Mouse (Mus musculus) c-Kit-positive CD71-negative TER-119-negative erythroid progenitor cells, embryonic 14.5 days (primary cell): ENCODE measurements around the gene Mrpl51.

Experiments used
- DNase-seq: peaks from one replicate; pipeline ENCODE4 v3.0.0-alpha.2; 2013; ENCODE audit warnings: low read depth

The Mrpl51 gene

GRCm38 (mm10) chr6:125192841-125193240 is 1.2 kb downstream of the Mrpl51 start:
- DNase-seq, result no peak

DNA sequence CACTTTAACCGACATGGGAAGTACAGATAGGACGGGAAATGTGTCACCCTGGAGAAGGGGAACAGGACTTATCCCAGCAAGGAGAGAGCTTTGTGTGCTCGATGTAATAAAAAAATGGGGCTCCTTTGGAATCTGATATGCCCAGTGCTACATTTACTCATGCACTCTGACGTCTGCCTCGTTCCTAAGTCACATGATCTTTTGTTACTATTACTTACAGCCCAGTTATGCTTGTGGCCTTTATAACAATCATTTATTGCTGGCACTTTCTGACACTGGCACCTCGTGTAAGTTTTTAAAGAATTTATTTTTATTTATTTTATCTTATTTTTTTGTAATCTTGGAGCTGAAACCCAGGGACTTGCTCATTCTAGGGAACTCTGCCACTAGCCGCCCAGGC is 1.8 kb downstream of the Mrpl51 start:
- DNase-seq, result no peak

DNA sequence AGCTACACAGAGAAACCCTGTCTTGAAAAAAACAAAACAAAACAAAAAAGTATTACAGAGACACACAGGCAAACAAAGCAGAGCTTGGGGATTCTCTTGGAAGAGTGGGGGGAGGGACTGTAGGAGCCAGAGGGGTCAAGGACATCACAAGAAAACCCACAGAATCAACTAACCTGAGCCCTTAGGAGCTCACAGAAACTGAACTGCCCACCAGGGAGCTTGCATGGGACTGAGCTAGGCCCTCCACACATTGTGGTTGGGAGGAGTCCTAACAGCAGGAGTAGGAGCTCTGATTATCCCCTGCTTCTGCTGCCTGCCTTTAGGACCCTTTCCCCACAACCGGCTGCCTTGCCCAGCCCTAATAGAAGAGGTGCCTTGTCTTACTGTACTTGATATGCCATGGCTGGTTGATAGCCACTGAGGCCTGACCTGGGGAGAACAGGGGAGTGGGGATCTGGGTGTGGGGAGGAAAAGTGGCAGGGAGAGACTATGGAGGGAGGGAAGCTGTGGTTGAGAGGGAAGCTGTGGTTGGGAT is 4.0 kb downstream of the Mrpl51 start:
- DNase-seq, result no peak

DNA sequence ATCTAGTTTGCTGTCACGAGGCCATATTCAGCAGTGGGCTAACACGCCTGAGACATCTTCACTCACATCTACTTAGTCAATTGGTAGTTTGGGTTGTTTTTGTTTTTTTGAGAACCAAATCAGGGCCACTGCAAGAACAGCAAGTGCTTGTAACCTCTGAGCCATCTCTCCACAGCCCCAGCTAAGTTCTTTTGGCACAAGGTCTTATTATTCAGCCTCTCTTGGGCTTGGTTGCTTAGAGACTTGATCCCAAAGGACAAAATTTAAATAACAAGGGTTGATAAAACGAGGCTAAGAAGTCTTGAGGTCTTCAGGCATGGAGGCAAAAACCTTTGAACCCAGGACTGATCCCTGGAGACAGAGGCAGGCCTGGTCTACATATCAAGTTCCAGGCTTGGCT is 4.7 kb downstream of the Mrpl51 start:
- DNase-seq, result no peak

DNA sequence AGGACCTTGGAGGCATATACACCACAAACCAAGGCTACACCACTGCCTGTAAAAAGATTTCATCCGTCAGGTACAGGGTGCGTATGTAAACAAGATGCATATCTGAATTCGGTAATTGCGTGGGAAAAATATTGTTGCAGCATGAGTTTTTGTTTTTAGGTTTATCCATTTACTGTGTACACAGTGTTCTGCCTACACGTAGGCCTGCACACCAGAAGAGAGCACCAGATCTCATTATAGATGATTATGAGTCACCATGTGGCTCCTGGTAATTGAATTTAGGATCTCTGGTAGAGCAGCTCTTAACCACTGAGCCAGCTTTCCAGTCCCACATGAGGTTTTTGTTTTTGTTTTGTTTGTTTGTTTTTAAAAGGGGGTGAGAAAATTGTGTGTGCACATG is 5.6 kb downstream of the Mrpl51 start:
- DNase-seq, result no peak

GRCm38 (mm10) chr6:125210436-125210835 is 18.8 kb downstream of the Mrpl51 start:
- no peak for DNase-seq

DNA sequence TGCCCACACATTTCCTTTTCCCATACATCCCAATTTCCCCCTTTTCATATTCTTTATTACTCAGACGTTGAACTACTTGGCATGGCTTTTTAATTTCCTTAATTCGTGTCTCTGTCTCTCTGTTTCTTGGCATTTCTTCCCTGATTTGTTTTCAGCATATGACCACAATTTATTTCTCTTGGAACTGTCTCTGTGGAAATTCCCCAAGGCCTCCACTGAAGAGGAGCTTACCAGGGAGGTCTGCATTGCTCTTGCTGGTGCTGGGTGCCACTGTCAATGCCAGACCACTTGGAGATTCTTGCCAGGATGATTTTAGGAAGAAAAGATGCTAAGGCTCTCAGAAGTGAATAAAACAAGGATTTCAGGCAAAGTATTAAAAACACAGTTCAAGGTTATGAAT is 21.0 kb downstream of the Mrpl51 start:
- DNase-seq, result no peak

DNA sequence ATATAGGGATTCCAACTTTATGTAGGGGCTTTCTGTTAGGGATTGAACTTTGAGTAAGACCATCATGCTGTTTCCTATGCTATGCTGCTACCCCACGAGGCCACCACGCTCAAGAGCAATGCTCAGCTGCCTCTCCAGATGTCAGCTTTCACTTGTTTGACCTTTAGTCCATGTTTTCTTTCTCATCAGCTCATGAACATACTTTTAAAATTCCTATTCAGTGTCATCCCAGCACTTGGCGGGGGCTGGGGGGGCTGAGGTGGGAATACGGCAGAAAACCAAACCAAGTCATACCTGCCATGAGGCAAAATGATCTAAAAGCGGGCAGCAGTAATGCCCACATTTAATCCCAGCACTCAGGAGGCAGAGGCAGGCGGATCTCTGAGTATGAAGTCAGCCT is 21.5 kb downstream of the Mrpl51 start:
- DNase-seq, result no peak

GRCm38 (mm10) chr6:125213715-125214114 is 22.1 kb downstream of the Mrpl51 start:
- DNase-seq, result no peak

- DNase-seq, result peak; percentile 98
Measured at GRCm38 (mm10) chr6:125215148-125215954, 23.8 kb downstream of the Mrpl51 start, which contains the start of gene Vamp1. Gene Vamp1, plus strand, starts transcription at chr6:125215551.

DNA sequence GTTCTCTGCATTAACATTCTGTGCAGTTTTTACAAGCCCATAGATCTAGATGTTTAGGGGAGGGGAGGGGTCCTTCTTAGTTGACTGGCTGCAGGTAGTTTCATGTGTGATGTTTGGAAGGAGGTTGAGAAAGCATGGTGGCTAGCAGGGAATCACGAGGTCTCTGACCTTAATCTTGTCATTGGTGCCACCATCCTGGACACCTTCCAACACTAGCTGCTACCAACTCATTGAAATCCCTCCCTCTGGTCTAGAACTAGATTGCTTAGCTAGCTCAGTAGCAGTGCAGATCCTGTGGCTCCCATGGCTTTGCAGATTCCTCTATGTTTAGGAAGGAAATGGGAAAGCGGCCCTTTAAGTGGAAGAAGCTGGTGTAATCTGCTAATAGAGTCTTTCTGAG is 25.3 kb downstream of the Mrpl51 start:
- no peak for DNase-seq

GRCm38 (mm10) chr6:125217899-125218298 is 26.3 kb downstream of the Mrpl51 start:
- no peak for DNase-seq

DNA sequence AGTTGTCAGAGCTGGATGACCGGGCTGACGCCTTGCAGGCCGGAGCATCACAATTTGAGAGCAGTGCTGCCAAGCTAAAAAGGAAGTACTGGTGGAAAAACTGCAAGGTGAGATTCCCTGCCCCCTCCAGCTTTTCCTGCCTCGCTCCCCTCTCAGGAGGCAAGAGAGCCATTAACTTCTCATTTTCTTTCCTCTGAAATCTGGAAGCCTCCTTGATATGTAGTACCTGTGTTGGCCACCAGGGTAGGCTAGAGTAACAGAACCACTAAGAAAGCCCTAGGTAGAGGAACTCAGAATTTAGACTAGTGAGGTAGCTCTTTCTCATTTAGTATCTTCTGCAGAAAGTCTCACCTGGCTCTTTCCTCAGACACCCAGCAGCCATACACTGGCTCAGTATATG is 27.4 kb downstream of the Mrpl51 start:
- DNase-seq, result peak; percentile 87

DNA sequence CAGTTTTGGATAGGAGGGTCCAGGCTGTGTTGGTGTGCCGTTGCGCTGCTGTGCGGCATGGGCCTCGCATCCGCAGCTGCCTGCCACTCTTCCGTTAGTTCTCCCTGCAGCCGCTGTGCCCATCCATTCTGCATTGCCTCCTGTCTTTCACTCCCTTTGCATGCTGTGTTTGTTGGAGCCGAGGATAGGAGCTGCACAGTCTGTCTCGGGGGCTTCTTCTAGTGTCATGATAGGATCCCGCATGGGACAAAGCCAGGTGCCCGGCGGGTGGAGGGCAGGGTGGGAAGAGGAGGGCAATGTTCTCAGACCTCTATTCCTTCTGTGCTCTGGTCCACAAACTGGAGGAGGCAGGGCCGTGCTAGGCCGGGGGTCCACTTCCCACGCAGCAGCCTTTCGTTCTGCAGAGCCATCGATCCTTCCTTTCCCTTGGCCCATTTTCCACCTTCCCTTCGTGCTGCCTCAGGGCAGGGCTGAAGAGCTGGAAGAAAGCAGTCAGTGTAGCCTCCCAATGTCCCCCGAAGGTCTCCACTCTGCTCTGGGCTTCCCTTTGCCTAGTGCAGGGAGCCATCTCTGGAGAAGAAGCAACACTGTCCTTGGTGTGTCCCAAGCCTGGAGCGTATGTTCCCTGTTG is 29.6 kb downstream of the Mrpl51 start:
- DNase-seq, result no peak

DNA sequence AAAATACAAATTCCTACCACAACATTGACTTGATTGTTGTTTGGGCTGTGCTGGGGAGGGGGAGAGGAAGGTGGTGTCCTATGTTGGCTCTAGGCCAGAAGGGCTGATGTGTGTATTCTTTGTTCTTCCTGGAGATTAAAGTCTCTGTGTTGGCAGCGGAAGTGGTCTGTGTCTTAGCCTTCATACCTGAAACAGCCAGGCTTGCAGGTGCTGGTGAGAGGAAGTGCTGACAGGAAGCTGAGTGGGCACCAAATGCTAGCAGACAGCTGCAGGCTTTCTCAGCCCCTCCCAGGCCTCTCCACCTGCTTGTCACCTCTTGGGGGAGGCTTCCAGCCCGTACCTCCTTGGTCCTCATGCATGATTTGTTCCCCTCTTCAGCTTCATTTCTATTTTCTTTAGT is 30.5 kb downstream of the Mrpl51 start:
- no peak for DNase-seq

GRCm38 (mm10) chr6:125222577-125222976 is 31.0 kb downstream of the Mrpl51 start:
- no peak for DNase-seq

DNA sequence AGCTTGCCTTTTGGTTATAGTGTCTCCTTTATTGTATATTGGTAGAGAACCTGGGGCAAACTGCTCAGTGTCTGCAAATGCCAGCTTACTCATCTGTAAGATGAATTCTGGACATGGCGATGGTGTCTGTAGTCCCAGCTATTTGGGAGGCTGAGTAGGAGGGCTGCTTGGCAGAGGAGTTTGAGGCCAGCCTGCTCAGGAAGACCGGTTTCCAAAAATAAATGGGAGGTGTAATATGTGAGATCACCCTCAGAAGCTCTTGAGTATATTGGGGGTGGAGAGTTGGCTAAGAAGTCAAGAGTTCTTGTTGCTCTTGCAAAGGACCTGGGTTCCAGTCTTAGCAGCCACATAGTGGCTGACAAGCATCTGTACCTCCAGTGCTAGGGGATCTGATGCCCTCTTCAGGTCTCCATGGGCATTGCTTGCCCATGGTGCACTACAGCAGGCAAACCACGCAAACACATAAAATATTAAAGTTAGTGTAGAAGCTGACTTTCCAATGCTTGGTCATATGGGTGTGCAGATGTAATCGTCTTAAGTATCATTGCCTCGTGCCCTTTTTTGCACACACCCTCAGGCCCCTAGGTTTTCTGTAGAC is 34.0 kb downstream of the Mrpl51 start:
- no peak for DNase-seq

DNA sequence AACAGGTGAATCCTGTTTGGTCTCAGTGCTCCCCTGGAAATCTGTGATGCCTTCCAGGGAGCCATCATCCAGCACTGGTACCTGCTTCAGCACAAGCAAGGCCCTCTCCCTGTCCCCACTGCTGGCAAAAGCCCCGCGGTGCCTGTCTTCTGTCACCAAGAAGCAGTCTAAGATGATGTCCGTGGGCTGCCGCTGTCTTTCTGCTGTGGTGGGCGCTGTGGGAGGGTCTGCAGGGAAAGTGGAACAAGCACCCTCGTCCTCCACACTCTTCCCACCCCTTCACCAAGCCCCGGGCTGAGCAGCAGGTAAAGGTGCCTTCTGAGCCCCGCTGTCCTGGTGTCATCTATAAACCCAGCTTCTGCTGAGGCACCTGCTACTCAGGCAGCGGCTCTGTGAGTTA is 39.0 kb downstream of the Mrpl51 start:
- no peak for DNase-seq

- no peak for DNase-seq
Measured at GRCm38 (mm10) chr6:125231117-125232044, 39.8 kb downstream of the Mrpl51 start, which contains the start of gene Tapbpl. Gene Tapbpl, minus strand, starts transcription at chr6:125231860.

DNA sequence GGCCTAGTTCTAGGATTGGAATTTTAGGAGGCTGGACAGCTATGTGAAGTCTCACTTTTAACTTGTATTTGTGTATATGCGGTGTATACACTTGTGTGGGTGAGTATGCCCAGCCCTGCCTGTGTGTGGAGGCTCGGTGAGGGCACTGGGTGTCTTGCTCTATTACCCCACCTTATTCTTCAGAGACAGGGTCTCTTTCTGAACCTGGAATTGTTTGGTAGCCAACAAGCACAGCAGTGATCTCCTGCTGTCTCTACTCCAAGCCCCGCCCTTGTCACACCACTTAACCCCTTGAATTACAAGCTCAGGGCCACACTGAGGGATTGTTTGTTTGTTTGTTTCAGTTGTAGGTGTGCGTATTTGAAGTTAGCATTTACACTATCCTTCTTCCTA is 40.4 kb downstream of the Mrpl51 start:
- DNase-seq, result no peak

- no peak for DNase-seq
Measured at GRCm38 (mm10) chr6:125232516-125232915, 40.9 kb downstream of the Mrpl51 start.
